Mouse (Mus musculus) lung, postnatal 25 days (tissue): ENCODE results near the gene Mzf1.
"Not testable (repeated sequence)": the region's sequence is repeated elsewhere in the genome, so short reads cannot be mapped to it uniquely, and the experiment has no call there.

Experiments
- DNase-seq: peaks from one replicate; pipeline ENCODE4 v3.0.0; 2022; ENCODE audit warnings: low spot score

The Mzf1 gene

DNA sequence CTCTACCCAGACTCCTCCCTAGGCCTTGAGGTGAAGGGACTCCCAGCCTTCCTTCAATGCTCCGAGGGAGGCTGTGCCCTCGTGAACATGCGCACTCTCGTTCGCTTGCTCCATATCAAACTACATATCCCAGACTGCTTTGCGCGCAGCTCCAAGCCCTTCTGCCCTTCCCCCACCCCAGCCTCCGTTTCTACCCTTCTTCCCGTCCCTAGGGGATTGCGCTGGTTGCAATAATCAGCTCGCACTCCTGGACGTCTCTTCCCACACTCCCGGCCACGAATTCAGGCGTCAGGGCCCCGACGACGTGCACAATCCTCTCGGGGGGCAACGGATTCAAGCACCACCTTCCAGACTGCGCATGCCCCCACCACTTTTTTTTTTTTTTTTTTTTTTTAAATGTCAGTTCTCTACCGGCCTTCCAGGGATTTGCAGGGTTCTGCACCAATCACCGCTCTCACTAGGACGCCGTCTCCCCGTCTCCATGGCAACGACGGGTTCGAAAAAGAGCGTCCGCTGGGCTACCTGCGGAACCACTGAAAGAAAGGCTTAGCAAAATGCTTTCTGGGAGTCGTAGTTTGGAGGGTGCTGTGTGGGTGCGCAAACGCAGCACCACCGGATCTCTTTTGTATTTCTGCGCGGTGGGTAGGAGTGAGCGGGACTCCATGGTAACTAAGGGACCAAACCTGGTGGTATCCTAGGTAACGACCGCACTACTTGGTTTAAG lies at the start of gene Mzf1:
Mzf1 (minus strand) TSS at position 478 of the 724 bp plus-strand sequence.
- DNase-seq, result peak; percentile 96

DNA sequence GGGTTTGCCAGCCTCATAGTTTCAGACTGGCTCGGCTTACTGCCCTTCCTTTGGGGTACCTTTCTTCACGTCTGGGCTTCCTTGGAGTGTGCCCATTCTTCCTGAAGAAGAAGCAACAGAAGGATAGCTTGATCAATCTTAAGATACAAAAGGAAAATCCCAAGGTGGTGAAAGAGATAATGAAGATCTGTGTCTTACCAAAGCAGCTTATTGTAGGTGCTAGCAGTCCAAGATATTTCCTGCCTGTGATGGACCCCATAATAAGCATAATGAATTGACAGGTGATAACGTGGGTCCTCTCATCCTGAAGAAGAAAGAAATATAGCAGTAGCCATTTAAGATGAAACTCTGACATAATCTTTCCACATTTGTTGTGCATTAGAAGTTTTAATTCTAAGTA lies 40.5 kb upstream of the Mzf1 start, which contains the start of gene Vmn1r85:
Vmn1r85 (minus strand) TSS at position 101 of the 400 bp plus-strand sequence.
- no peak for DNase-seq

DNA sequence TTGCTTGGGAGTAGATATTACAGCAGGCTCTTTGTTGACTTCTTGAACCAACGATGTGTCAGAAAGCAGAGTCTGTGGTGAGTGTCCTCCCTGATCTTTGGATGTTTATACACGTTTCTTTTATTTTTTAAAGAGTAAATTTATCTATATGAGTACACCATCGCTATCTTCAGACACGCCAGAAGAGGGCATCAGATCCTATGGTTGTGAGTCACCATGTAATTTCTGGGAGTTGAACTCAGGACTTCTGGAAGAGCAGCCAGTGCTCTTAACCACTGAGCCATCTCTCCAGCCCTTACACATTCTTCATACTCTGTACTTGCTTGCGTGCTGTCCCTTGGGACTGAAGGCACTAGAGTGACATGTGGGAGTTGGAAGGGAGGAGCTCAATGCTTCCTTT lies 17.7 kb upstream of the Mzf1 start:
- DNase-seq, result no peak

DNA sequence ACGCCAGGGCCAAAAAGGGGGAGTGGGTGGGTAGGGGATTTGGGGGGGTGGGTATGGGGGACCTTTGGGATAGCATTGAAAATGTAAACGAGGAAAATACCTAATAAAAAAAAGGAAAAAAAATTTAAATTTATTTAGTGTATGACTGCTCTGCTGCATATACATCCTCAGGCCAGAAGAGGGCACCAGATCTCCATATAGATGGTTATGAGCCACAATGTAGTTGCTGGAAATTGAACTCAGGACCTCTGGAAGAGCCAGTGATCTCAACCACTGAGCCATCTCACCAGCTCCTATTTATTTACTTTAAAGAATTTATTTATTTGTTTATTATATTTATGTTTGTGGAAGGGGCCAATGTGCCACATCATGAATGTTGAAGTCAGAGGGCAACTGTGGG lies 8.8 kb upstream of the Mzf1 start:
- not testable (repeated sequence) for DNase-seq

DNA sequence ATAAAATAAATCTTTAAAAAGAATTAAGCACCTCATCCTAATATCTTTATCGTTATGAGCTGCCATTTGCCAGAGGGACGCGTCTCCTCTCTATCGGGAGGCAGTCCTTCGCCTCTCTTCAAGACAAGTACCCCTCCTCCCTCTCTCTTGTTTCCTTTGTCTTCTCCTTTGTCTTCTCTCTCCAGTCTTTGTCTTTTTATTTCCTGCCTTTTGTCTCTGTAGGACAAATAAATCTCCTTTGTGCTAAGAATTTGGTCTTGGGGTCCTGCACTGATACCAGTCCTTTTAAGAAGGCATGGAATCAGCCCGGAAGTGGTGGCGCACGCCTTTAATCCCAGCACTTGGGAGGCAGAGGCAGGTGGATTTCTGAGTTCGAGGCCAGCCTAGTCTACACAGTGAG lies 5.0 kb upstream of the Mzf1 start:
- DNase-seq, result no peak

DNA sequence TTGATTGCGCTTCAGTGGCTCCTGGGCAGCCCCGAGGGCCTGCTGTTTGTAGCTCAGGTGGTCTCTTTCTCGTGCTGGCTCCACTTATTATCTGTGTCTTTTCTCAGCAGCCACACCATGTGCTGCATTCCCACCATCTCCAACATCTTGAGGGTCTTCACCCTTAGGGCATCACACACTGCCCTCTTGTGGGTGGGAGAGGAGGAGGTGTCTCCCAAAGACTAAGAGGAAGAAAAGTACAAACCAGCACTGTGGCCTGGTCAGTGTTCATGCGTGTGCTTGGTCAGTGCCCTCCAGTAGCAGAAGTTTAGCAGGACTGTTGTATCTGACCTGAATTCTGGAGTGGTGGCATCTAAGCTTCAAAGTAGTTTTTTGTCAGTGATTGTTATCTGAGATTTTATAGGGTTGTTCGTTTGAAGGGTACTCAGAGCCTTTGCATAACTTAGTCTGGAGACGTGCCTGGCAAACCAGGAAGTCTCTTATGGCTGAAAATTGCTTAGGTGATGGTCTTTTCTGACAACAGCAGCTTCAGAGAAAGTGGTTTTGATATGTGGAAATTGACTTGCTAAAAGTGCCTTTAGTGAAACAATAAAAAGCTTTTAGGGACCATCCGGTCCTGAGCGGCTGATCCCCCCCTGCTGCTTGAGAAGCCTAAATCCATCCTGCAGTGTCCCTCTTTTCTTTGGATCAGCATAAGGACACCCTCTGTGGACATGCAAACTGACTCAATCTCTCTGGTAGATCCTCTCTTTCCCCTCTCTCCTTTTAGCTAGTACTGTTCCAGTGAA lies 2.5 kb upstream of the Mzf1 start:
- no peak for DNase-seq

DNA sequence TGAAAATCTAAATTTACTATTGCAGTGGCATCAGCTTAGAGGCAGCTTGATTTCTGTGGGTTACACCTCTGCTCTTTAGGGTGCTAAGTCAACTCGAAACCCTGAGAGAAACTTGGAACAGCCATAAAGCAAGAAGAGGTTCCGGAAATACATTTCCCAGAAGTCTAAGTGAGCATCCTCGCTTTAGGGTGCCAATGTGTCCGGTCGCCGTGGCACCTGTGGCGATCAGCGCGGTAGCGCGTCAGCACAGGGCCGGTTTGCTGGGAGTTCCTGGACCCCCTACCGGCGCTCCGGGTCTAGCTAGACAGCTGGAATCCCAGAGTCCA lies 640 bp downstream of the Mzf1 start:
- DNase-seq, result no peak

DNA sequence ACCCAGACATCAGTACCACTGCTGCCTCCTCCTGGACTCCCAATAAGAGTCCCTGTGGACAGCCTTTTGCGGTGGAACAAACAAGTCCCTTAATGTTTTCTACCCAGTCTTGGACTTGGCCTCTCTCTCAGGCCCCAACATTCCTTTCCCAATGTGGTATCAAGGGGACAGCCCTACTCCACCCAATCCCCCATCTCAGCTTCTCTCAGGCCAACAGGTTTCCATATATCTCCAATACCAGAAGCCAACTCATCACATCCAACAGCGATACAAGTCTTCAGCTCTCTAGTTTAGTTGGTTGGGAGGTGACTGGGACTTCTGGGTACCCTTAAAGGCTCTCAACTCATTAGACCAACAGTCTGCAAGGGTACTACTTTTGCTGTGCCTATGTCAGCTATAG lies 1.1 kb downstream of the Mzf1 start:
- DNase-seq, result no peak

DNA sequence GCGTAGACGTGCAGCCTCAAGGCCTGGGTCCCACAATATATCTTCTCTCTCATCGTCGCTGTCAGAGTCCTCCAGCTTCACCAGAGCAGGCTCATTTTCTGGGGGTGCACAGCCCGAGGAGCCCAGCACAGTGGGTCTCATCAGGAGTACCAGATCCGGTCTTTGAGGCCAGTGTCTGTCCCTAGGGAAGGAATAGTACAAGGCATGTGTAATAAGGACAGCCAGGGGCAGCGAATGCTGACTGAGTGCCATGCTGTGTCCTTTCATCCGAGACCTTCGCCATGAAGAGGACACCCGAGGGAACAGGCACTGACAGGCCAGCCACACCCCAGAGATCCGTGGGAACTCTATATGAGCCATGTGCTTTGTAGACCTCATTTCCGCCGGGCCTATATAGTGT lies 1.6 kb downstream of the Mzf1 start:
- no peak for DNase-seq

DNA sequence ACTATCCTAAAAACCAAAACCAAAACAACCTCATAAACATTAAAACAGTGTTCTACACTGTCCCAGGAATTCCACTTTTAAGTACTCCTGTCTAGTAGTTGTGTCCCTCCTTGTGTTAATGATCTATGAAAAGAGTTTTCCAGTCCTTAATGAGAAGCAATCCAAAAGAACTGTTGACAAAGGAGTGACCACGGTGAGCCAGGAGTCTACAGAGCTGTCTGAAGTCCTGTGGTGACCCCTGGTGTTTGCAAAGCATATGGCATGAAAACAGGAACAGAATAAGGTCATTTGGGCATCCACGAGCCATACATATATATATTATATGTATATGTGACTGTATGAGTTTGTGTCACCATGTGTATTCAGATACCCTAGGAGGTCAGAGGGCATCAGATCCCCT lies 8.5 kb downstream of the Mzf1 start:
- peak; percentile 80 for DNase-seq

DNA sequence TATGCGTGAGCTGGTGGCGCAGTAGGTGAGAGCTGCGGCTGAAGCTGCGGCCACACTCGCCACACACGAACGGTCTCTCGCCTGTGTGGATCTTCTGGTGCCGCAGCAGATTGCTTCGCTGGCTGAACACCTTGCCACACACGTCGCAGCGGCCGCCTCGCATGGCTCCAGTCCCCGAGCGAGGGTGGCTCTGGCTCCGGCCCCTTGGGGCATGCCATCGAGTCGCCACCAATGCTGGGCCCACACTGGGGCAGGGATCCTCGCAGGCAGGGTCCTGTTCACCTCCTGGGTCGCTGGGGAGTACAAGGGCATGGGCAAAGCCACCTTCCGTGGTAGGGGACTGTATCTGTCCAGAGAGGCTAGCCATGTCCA lies 10.3 kb downstream of the Mzf1 start:
- DNase-seq, result no peak

DNA sequence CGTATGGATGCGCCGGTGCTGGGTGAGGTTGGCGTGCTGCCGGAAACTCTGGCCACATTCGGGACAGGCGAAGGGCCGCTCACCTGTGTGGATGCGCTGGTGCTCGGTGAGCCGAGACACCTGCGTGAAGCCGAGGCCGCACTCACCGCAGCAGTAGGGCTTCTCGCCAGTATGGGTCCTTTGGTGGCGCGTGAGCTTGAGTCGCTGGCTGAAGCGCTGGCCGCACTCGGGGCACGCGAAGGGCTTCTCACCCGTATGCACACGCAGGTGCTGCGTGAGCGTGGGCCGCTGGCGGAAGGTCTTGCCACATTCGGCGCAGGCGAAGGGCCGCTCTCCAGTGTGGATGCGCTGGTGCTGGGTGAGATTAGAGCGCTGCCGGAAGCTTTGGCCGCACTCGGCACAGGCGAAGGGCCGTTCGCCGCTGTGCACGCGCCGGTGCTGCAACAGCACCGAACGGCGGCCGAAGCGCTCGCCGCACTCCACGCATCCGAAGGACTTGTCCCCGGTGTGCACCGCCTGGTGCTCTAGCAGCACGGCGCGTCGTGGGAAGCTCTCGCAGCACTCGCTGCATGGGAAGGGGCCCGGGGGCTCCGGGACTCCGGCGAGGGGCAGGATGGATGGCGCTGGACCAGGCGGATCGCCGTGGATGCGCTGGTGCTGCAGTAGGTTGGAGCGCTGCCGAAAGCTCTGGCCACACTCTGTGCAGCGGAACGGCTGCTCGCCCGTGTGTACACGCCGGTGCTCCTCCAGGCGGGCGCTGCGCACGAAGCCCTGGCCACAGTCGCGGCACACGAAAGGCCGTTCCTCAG lies 10.9 kb downstream of the Mzf1 start:
- no peak for DNase-seq

DNA sequence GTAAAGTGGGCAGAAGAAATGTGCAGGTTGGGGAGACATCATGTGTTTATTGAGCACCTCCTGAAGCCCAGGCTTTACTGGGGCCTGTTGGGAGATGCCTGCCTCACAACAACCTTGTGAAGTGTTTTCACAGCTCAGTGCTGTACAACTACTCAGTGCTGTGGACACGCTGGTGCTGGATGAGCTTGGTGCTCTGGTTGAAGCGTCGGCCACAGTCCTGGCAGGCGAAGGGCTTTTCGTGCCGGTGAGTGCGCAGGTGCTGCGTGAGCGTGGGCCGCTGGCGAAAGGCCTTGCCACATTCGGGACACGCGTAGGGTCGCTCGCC lies 11.5 kb downstream of the Mzf1 start:
- DNase-seq, result no peak

DNA sequence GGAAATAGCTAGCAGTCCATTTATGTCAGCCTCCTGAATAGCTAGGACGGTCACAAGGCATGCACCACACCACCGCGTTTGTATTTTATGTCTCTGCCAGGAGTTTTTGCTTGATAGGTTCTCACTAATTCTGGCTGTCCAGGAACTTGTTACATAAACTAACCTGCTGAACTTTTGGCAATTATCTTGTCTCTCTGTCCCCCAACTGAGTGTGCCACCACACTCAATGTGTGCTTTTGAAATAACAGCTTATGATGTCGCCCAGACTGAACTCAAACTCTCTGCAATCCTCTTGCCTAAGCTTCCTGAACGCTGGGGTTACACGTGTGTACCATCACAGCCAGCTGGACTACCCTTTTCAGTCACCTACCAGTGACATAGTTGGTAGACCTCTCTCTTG lies 12.1 kb downstream of the Mzf1 start:
- DNase-seq, result no peak

DNA sequence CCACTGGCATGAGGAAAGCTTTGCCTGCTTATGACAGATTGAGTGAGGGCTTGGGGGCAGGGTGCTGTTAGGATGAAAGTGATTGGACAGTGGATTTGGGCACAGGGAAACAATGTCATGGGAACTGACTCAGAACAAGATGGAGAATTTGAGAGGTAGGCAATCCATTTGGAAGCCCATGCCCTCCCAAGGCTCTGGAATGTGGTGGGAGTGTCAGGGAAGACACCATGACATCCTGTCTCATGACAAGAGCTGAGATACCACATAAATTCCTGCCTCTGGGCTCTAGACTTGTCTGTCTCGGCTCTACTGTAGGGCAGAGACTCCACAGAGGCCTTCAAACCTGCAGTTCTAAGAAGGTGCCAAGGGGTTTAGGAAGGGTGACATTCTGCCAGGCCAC lies 13.3 kb downstream of the Mzf1 start:
- no peak for DNase-seq

DNA sequence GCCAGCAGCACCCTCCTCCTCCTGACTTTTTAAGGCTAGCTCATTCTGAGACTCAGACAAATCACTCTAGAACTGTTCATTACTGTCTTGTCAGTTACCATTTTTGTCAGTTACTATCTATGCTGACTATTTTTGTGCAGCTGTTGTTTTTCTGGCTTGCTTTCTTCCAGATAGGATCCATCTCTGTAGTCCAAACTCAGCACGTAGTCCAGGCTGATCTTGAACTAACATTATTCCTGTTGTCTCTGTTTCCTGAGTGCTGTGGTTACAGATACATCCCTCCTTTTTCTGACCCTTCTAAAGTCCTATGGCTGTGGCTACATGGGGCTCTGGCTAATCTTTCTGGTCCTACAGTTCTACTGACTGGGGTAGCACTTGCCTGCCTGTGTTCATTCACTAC lies 15.4 kb downstream of the Mzf1 start:
- DNase-seq, result no peak

DNA sequence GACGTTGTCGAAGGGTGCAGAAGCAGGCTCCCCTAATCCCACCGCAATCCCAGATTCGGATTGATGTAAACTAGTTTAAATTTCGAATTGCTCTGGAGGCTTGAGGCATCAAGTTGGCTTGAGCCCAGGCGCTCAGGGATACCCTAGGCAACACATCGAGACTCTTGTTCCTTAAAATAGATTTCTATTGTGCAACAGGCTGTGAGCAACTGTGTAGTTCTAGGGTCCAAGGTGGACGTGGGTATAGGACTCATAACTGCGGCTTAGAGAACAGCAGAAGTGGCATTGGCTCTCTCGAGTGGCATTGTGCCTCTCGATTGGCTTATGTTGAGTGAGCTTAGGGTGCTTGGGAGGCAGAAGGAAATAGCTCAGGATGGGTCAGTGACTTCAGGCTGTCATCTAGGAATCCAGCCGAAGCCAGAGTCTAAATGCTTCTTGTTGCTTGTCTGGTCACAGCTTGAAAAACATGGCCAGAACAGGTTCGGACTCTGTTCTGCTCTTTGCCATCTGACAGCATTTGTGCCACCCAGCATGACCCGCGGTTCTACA lies 15.9 kb downstream of the Mzf1 start:
- peak; percentile 34 for DNase-seq

DNA sequence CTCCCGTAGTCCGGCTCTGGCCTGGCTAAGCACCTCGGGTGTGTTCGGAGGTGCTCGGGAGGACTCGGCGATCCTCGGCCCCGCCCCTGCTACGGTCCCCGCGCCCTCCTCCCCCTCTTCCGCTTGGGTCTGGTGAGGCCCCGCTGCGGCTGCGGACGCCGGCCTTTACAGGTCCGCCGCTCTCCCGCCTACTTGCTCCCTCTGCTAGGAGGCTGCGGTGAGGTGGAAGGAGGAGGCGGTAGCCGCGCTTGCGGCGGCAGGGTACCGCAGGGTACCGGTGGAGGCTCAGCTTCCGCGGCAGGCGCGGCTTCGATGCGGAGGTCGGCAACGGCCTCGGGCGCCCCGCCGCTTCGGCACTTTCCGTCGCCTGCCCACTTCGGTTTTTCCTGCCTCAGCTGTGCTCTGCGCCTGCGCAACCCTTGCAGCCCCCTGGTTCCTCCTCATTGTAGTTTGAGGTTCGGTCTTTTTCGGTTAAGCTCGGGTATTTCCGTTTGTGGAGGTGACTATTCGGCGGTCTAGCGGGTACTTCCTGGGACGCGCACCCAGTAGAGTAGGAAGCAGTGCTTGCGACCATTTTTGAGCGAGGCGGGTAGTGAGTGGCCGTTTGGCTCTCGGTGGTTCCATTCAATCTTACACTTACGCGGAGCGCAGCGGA lies 16.5 kb downstream of the Mzf1 start, which contains the start of gene Ube2m:
Ube2m (minus strand) TSS at position 375 of the 655 bp plus-strand sequence.
- peak; percentile 97 for DNase-seq

DNA sequence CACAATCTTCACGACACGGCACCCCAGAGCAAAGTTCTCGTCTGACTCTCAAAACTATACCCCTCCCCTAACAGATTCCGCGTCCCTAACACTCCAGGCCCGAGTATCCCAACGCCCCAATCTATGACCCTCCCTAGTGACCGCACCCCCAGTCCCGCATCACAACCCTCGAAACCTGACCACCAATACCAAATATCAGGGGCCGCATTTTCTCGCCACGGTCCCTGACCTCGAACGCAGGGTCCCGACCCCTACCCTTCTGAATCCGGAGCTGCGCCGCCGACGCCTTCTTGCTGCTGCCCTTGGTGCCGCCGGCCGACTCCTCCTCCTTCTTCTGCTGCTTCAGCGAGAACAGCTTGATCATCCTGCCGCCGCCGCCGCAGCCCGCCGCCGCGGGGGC lies 17.2 kb downstream of the Mzf1 start:
- no peak for DNase-seq

DNA sequence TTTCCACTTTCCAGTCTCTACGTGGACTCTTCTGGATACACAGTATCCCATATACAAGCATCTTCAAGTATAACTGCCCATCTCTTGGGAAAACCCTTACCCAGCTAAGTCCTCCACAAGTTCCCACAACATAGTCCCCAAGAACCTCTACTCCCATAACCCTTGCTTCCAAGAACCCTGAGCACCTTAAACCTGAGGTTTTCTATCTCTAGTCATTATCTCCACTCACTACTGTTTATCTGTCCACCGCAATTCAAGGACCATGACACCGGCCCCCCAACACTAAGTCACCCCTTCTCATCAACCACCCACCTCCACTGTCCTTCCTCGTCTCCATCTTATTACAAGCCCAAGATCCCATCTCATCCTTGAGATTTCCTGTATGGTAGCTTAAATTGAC lies 17.8 kb downstream of the Mzf1 start:
- no peak for DNase-seq

DNA sequence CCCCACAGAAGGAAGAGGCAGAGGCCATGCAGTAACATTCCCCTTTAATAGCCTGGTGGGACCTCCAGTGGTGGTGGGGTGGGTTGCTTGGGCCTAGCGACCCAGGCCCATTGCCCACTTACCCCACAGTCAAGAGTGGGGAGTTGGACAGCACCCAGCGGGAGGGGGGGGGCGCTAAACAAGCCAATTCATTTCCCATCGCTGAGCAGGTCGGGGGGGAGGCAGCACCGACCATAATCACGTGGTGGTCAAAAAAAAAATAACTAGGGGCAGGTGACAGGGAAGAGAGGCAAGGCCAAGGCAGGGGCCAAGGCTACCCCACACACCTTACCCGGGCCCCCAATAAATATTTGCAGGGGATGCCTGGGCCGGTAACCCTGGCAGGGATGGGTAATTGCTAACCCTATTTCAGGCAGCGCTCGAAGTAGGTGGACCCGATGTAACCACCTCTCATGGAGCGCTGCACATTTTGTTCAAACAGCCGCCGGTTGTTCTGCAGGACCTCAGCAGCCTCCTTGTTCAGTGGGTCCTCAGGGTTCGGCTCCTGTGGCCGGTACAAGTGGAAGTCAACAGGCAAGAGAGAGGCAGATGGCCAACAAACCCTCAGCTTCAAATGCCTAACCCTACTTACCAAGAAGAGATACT lies 19.2 kb downstream of the Mzf1 start:
- no peak for DNase-seq
